Mouse (Mus musculus): ENCODE results near the gene Slc41a2. TPM values are rescaled to one million over a fixed set of nuclear protein-coding genes. Genes with fewer than 3 reads are reported as not detected.

Gene Slc41a2
- 0.07 TPM for polyA plus RNA-seq (2017; shearing (Covaris generic))

DNA sequence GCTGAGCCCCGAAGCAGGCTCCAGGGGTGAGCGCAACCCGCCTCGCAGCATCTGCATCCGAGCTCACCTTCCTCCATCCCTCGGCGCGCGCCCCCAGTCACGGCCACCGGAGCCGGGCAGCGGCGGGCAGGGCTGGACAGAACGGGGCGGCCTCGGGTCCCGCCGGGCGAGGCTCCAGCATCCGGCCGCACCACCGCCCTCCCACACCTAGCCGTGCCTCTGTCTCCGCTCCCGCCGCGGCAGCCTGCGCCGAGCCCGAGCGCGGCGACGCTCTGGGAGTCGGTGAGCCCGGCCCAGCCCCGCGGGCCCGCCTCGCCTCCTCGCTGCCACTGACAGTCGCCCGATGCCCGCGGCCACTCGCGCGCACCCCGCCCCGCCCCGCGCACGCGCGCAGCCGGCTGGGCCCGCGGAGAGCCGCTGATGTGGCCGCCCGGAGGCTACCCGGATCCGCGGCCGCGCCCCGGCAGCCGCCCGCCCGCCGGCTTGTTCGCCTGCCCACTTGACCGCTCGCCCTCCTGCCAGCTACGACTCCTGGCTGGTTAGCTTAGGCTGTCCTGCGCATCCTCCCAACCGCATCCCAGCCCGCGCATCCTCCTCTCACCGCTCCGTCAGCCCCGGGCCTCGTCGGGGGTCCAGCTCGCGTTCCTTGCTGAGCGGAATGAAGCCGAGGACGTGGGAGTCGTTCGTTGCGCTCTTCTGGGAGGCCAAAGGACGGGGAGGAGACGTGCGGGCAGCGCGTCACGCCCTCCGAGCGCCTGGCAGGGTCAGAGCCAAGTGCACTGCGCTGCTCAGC lies at the start of gene Slc41a2:
Slc41a2 (minus strand) TSS at position 724 of the 793 bp plus-strand sequence.

GRCm38 (mm10) chr10:83359956-83360355 lies 22.3 kb upstream of the Slc41a2 start, which contains the start of gene D10Wsu102e:
TSS of gene D10Wsu102e (plus strand) at chr10:83360221.

Other genes starting within 250 kb of the Slc41a2 start
- gene D10Wsu102e, start 22.3 kb upstream of the Slc41a2 start, polyA plus RNA-seq (2017; shearing (Covaris generic)) = 1.1 TPM
- 0.27 TPM for gene Aldh1l2, start 196.3 kb upstream of the Slc41a2 start, polyA plus RNA-seq (2017; shearing (Covaris generic))
- 52.4 TPM for gene Washc4, start 205.9 kb upstream of the Slc41a2 start, polyA plus RNA-seq (2017; shearing (Covaris generic))

All from CD4-positive, CD25-positive, alpha-beta regulatory T cell, adult 9 weeks (primary cell).